Mouse (Mus musculus): ENCODE measurements around the gene Stk11. TPM values are rescaled to one million over a fixed set of nuclear protein-coding genes. Genes with fewer than 3 reads are reported as not detected.

Gene Stk11
- 25.5 and 27.7 TPM in 2 replicates for polyA plus RNA-seq (2014; fragmentation: Nextera tagmentation; extraction: Ambion mirVana)

- Histone ChIP-seq H3K27me3 (replicated peaks; ENCODE audit: control insufficient read depth, insufficient read depth, low read length) (no peaks in the 10 kb centered on the region), H3K9ac (ENCODE audit: low read length) (peak within 1 kb of the TSS; percentile 85), H3K4me2 (ENCODE audit: low read length) (peak within 1 kb of the TSS; percentile 97), H3K9me3 (replicated peaks; ENCODE audit: control insufficient read depth, low read length) (no peaks in the 10 kb centered on the region), H3K4me3 (ENCODE audit: low read depth, low read length) (peak within 1 kb of the TSS; percentile 96), H3K4me1 (ENCODE audit: control insufficient read depth, insufficient read depth, low read length) (peaks cover 24% of the 10 kb centered on the region), H3K27ac (ENCODE audit: low read depth, low read length) (peak within 1 kb of the TSS; percentile 74), H3K36me3 (ENCODE audit: control insufficient read depth, insufficient read depth, low read length) (peaks cover 12% of the 10 kb centered on the region; the same call in 1 of the 2 replicates)
- DNase-seq (ENCODE audit: low spot score) (peak; percentile 100), ATAC-seq (peak; percentile 98)
- WGBS, result under 1% methylated on average over 63 of the region's 70 CpGs
These were observed at the start of gene Stk11 for GRCm38 (mm10) chr10:80115290-80115943. Stk11 (plus strand) TSS chr10:80115803.

GRCm38 (mm10) chr10:80069251-80069650 lies 46.4 kb upstream of the Stk11 start:
- H3K4me1 ChIP-seq (ENCODE audit: control insufficient read depth, insufficient read depth, low read length), result no peaks in the 10 kb centered on the region
- H3K4me3 ChIP-seq (ENCODE audit: low read depth, low read length), result no peak overlapping the region
- no peaks in the 10 kb centered on the region for H3K9me3 ChIP-seq (replicated peaks; ENCODE audit: control insufficient read depth, low read length)
- 84% methylated on average over 6 of the region's 7 CpGs for WGBS
- no peak overlapping the region for H3K4me2 ChIP-seq (ENCODE audit: low read length)
- no peaks in the 10 kb centered on the region for H3K27me3 ChIP-seq (replicated peaks; ENCODE audit: control insufficient read depth, insufficient read depth, low read length)
- no peak overlapping the region for H3K27ac ChIP-seq (ENCODE audit: low read depth, low read length)
- peaks cover 6% of the 10 kb centered on the region for H3K36me3 ChIP-seq (ENCODE audit: control insufficient read depth, insufficient read depth, low read length)
- ATAC-seq (no peak), DNase-seq (ENCODE audit: low spot score) (no peak)
- H3K9ac ChIP-seq (ENCODE audit: low read length), result no peak overlapping the region

GRCm38 (mm10) chr10:80069948-80070450 lies 45.6 kb upstream of the Stk11 start:
- H3K27me3 ChIP-seq (replicated peaks; ENCODE audit: control insufficient read depth, insufficient read depth, low read length), result no peaks in the 10 kb centered on the region
- no peak overlapping the region for H3K27ac ChIP-seq (ENCODE audit: low read depth, low read length)
- ATAC-seq (no peak), DNase-seq (ENCODE audit: low spot score) (no peak)
- no peaks in the 10 kb centered on the region for H3K4me1 ChIP-seq (ENCODE audit: control insufficient read depth, insufficient read depth, low read length)
- no peak overlapping the region for H3K9ac ChIP-seq (ENCODE audit: low read length)
- no peak overlapping the region for H3K4me3 ChIP-seq (ENCODE audit: low read depth, low read length)
- WGBS, result 92% methylated on average over 4 of the region's 4 CpGs
- H3K9me3 ChIP-seq (replicated peaks; ENCODE audit: control insufficient read depth, low read length), result no peaks in the 10 kb centered on the region
- H3K4me2 ChIP-seq (ENCODE audit: low read length), result no peak overlapping the region
- peaks cover 3% of the 10 kb centered on the region; the same call in 1 of the 2 replicates for H3K36me3 ChIP-seq (ENCODE audit: control insufficient read depth, insufficient read depth, low read length)

- Histone ChIP-seq H3K27ac (ENCODE audit: low read depth, low read length) (no peak overlapping the region), H3K27me3 (replicated peaks; ENCODE audit: control insufficient read depth, insufficient read depth, low read length) (no peaks in the 10 kb centered on the region), H3K36me3 (ENCODE audit: control insufficient read depth, insufficient read depth, low read length) (no peaks in the 10 kb centered on the region; the same call in 1 of the 2 replicates), H3K9ac (ENCODE audit: low read length) (no peak overlapping the region), H3K4me3 (ENCODE audit: low read depth, low read length) (no peak overlapping the region), H3K4me2 (ENCODE audit: low read length) (no peak overlapping the region), H3K9me3 (replicated peaks; ENCODE audit: control insufficient read depth, low read length) (no peaks in the 10 kb centered on the region), H3K4me1 (ENCODE audit: control insufficient read depth, insufficient read depth, low read length) (no peaks in the 10 kb centered on the region)
- 64% methylated on average over 9 of the region's 9 CpGs for WGBS
- DNase-seq (ENCODE audit: low spot score), result no peak
- no peak for ATAC-seq
These were observed 44.6 kb upstream of the Stk11 start for GRCm38 (mm10) chr10:80070837-80071515.

- DNase-seq (ENCODE audit: low spot score) (no peak), ATAC-seq (no peak)
- no peaks in the 10 kb centered on the region for H3K27me3 ChIP-seq (replicated peaks; ENCODE audit: control insufficient read depth, insufficient read depth, low read length)
- no peaks in the 10 kb centered on the region for H3K4me1 ChIP-seq (ENCODE audit: control insufficient read depth, insufficient read depth, low read length)
- no peaks in the 10 kb centered on the region for H3K9me3 ChIP-seq (replicated peaks; ENCODE audit: control insufficient read depth, low read length)
- no peaks in the 10 kb centered on the region; the same call in 1 of the 2 replicates for H3K36me3 ChIP-seq (ENCODE audit: control insufficient read depth, insufficient read depth, low read length)
- 83% methylated on average over 3 of the region's 3 CpGs for WGBS
- H3K27ac ChIP-seq (ENCODE audit: low read depth, low read length), result no peak overlapping the region
- no peak overlapping the region; the same call in 1 of the 2 replicates for H3K9ac ChIP-seq (ENCODE audit: low read length)
- no peak overlapping the region for H3K4me2 ChIP-seq (ENCODE audit: low read length)
- no peak overlapping the region for H3K4me3 ChIP-seq (ENCODE audit: low read depth, low read length)
These were observed 44.1 kb upstream of the Stk11 start for GRCm38 (mm10) chr10:80071516-80071900.

GRCm38 (mm10) chr10:80072623-80073489 lies 42.7 kb upstream of the Stk11 start:
- Histone ChIP-seq H3K4me1 (ENCODE audit: control insufficient read depth, insufficient read depth, low read length) (no peaks in the 10 kb centered on the region), H3K9ac (ENCODE audit: low read length) (no peak overlapping the region), H3K9me3 (replicated peaks; ENCODE audit: control insufficient read depth, low read length) (no peaks in the 10 kb centered on the region), H3K27me3 (replicated peaks; ENCODE audit: control insufficient read depth, insufficient read depth, low read length) (no peaks in the 10 kb centered on the region), H3K36me3 (ENCODE audit: control insufficient read depth, insufficient read depth, low read length) (no peaks in the 10 kb centered on the region; the same call in 1 of the 2 replicates), H3K4me2 (ENCODE audit: low read length) (no peak overlapping the region), H3K27ac (ENCODE audit: low read depth, low read length) (no peak overlapping the region), H3K4me3 (ENCODE audit: low read depth, low read length) (no peak overlapping the region)
- ATAC-seq (no peak), DNase-seq (ENCODE audit: low spot score) (no peak)
- 78% methylated on average over 20 of the region's 20 CpGs for WGBS

- Histone ChIP-seq H3K4me3 (ENCODE audit: low read depth, low read length) (no peak overlapping the region), H3K27me3 (replicated peaks; ENCODE audit: control insufficient read depth, insufficient read depth, low read length) (no peaks in the 10 kb centered on the region), H3K9ac (ENCODE audit: low read length) (0 out of 2 replicates have a peak overlapping the region, but pooled peaks have one; percentile 3), H3K4me2 (ENCODE audit: low read length) (no peak overlapping the region), H3K9me3 (replicated peaks; ENCODE audit: control insufficient read depth, low read length) (no peaks in the 10 kb centered on the region), H3K27ac (ENCODE audit: low read depth, low read length) (no peak overlapping the region), H3K4me1 (ENCODE audit: control insufficient read depth, insufficient read depth, low read length) (no peaks in the 10 kb centered on the region), H3K36me3 (ENCODE audit: control insufficient read depth, insufficient read depth, low read length) (peaks cover 9% of the 10 kb centered on the region)
- 23% methylated on average over 28 of the region's 28 CpGs for WGBS
- DNase-seq (ENCODE audit: low spot score), result no peak
- no peak for ATAC-seq
These were observed 40.6 kb upstream of the Stk11 start for GRCm38 (mm10) chr10:80074813-80075601.

- 0 out of 2 replicates have a peak overlapping the region, but pooled peaks have one; percentile 3 for H3K9ac ChIP-seq (ENCODE audit: low read length)
These were observed 39.7 kb upstream of the Stk11 start for GRCm38 (mm10) chr10:80075924-80076323.

More at GRCm38 (mm10) chr10:80075924-80076323, 39.7 kb upstream of the Stk11 start:
- no peak overlapping the region for H3K27ac ChIP-seq (ENCODE audit: low read depth, low read length)
- no peaks in the 10 kb centered on the region for H3K9me3 ChIP-seq (replicated peaks; ENCODE audit: control insufficient read depth, low read length)
- H3K4me3 ChIP-seq (ENCODE audit: low read depth, low read length), result no peak overlapping the region
- no peak for DNase-seq (ENCODE audit: low spot score)
- ATAC-seq, result no peak
- 40% methylated on average over 1 of the region's 1 CpGs for WGBS
- H3K27me3 ChIP-seq (replicated peaks; ENCODE audit: control insufficient read depth, insufficient read depth, low read length), result no peaks in the 10 kb centered on the region
- no peak overlapping the region for H3K4me2 ChIP-seq (ENCODE audit: low read length)
- H3K36me3 ChIP-seq (ENCODE audit: control insufficient read depth, insufficient read depth, low read length), result peaks cover 18% of the 10 kb centered on the region
- H3K4me1 ChIP-seq (ENCODE audit: control insufficient read depth, insufficient read depth, low read length), result no peaks in the 10 kb centered on the region

Measured in forebrain, embryonic 14.5 days (tissue).